In genomic region chr1:39645905-39646759, GRCm38 (mm10) we compare ENCODE assay signal across 9 mouse cellular contexts. TPM values are rescaled to one million over a fixed set of nuclear protein-coding genes. Genes with fewer than 3 reads are reported as not detected.
DNase-seq lines count a peak whose midpoint lies in the region; ATAC-seq lines count a peak whose summit lies in the region.
"Had no signal": no experiment of that assay in that cellular context is flagged by ENCODE, and none has a peak within 500 bp of the region (broad histone marks: within the 10 kb centered on the region; RNA-seq: fewer than 3 reads in every experiment).

No protein-coding gene starts in this region.

- no peak for ATAC-seq in CD4-positive, CD25-positive, alpha-beta regulatory T cell, adult 4 months

- peak; percentile 11 for DNase-seq in cerebellum, adult 9-11 months
- DNase-seq in cerebellum, adult 11-12 months: no peak
- DNase-seq in right cerebral cortex, postnatal 10 days (ENCODE audit: low spot score in 2 of 2): peak; percentile 75 to 77
- DNase-seq in right cerebral cortex, postnatal 25 days: no peak
- peak; percentile 23 to 46 for DNase-seq in kidney, postnatal 4 days
- DNase-seq in right cerebral cortex, postnatal 4 days: peak; percentile 49
- DNase-seq in thymus, postnatal 14 days: no peak

RNA-seq across cellular contexts. Expression of gene Creg2, which starts 5.1 kb away (rescaled TPM):
- polyA plus RNA-seq in CD4-positive, CD25-positive, alpha-beta regulatory T cell, adult 4 months (2017; shearing (Covaris generic)): not detected
- polyA plus RNA-seq: liver, embryonic 15.5 days had no signal

Comparison
In these comparisons a context has a peak if more than half of its experiments do, and no peak if none do; other contexts are left out.
1. DNase-seq: peak in cerebellum, adult 9-11 months (single experiment), right cerebral cortex, postnatal 10 days (2 of 2), kidney, postnatal 4 days (2 of 2) and right cerebral cortex, postnatal 4 days (single experiment); none in cerebellum, adult 11-12 months (single experiment), right cerebral cortex, postnatal 25 days (single experiment) and thymus, postnatal 14 days (single experiment).